Mouse (Mus musculus): Measurements from ENCODE around the gene Dclk1.

DNA sequence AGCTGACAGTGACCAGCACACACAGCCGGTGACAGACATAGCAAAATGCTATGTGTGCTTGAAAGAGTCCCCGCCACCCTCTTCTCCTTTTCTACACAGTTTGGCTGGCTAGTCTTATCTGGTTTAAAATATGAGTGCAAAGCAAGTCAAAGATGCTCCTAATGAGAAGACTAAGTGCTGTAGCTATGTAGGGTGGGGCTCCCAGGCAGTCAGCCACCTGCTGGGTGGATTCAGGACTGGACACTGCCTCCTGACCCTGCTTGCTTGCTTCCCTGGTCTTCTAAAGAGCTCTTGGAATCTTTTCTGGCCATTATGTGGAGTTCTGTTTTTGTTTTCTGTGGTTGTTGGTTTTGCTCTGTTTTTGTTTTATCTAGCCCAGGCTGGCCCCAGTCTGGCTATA is 108.0 kb downstream of the Dclk1 start:
- TF ChIP-seq CTCF (IDR thresholded peaks at IDR 0.05; ENCODE audit: insufficient read depth, low read depth, low read length) (no peak), POLR2A (IDR thresholded peaks at IDR 0.05; ENCODE audit: insufficient read depth, low read depth, low read length) (no peak)
